Mouse (Mus musculus) layer of hippocampus, postnatal 14 days (tissue): ENCODE results near the gene Cdcp1. TPM values are rescaled to one million over a fixed set of nuclear protein-coding genes. Genes with fewer than 3 reads are reported as not detected.

Experiments used
- DNase-seq, 2 experiments: peaks; one replicate each; pipeline ENCODE4 v3.0.0; 2021 to 2022; ENCODE audit warnings: low spot score in 2 of 2, mixed read lengths in 1 of 2
- total RNA-seq, 2 experiments: library from RNA; stranded (reverse); gene quantifications; 2 replicates each; pipeline ENCODE4 v1.2.3; 2021

Gene Cdcp1
- total RNA-seq, 2 experiments from 2014 or later, result not detected

- DNase-seq, result no peak
These were observed 2.5 kb downstream of the Cdcp1 start for GRCm38 (mm10) chr9:123213371-123213770.

DNA sequence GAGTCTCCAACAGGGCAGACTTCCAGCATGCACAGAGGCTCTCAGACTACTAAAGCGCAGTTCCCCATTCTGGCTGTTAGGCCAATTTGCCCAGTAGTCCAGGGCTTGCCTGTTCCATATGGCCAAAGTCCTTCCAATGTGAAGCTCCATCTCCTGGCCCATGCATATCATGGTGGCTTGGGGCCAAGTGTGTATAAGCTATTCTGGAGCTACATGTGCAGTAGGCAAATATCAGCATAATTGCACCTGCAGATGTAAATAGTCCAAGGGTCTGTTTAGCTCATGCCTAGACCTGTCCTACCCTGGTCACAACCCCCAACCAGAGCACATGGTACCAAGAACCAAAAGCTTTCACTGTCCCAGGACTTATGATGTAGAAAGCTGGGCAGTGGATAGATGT, 7.9 kb downstream of the Cdcp1 start:
- no peak for DNase-seq

- no peak for DNase-seq
These were observed 8.9 kb downstream of the Cdcp1 start for GRCm38 (mm10) chr9:123206948-123207347.

DNA sequence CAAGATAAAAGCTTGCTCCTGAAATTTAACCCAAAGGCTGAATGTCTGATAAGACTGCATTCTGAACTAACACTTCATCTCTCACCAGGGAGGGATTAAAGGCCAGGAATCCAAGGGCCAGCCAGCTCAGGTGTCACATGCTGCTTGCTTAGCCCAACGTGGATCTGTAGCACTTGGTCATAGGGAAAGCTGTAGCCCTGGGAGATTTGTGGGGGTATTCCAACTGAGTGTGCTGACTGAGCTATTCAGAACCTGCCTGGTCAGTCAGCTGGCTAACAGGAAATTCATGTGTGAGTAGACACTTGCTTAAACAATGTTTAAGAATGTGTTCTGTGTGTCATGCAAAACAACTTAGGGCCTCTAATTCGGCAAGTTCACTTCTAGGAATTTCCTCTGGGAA, 9.3 kb downstream of the Cdcp1 start:
- no peak for DNase-seq

DNA sequence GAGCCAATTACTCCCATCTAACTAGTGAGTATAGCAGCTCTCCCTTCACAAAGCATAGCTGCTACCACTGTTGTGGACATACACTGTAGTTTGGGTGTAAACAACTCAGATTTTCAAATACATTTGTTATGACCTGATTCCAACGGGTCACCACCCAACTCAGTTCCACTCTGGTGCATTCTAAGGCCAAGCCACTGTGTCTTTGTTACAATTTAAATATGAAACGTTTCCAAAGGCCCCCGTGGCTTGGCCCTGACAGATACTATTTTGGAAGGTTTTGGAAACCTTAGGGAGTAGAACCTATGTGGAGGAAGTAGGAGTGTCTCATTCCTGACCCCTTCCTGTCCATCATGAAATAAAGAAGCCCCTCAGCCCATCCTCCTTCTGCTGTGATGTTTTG, 15.7 kb downstream of the Cdcp1 start:
- DNase-seq, result no peak

- no peak for DNase-seq
These were observed 27.6 kb downstream of the Cdcp1 start for GRCm38 (mm10) chr9:123188271-123188670.

- no peak for DNase-seq
These were observed 28.2 kb downstream of the Cdcp1 start for GRCm38 (mm10) chr9:123187589-123187988.

DNA sequence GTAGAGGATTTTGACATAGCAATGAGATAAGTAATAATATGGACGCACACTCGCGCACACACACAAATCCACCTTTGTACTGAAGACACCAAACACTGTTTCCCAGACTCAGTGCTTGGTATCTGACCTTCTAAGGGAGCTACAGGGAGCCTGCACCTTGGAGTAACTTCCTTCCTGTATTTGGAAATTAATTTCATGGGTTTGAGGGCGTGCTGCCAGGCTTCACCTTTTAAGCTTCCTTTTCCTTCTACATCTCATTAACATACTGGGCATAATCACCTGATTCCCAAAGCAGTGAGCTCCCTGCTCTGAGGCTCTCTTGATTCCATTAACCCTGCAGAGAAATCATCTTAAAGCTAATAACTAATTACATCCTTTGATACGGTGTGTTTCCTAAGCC, 29.7 kb downstream of the Cdcp1 start:
- DNase-seq, result no peak

GRCm38 (mm10) chr9:123185546-123185945, 30.3 kb downstream of the Cdcp1 start:
- DNase-seq, result no peak

GRCm38 (mm10) chr9:123183226-123183625, 32.6 kb downstream of the Cdcp1 start:
- DNase-seq, result no peak

DNA sequence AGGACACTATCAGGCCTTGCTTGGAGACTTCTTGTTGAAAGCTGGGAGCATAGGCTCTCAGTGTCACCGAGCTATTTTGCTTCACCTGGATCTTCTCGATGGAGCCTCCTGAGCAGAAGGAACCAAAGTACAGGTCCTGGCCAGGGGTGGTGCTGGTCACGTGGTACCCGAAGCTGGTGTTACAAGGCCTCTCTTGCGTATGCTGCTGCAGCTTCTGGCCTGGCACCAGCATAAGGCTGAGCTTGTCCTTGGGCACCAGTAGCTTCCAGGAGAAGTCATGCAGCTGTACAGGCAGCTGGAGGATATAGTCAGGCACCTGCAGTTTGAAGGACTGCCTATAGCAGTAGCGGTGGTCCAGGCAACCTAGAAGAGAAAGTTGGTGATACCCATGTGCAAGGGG, 35.8 kb downstream of the Cdcp1 start:
- DNase-seq, result no peak

- DNase-seq, result no peak
These were observed 38.3 kb downstream of the Cdcp1 start for GRCm38 (mm10) chr9:123177380-123178048.

GRCm38 (mm10) chr9:123174356-123174755, 41.5 kb downstream of the Cdcp1 start:
- no peak for DNase-seq

- DNase-seq, result no peak
These were observed 42.1 kb downstream of the Cdcp1 start for GRCm38 (mm10) chr9:123173760-123174159.

- no peak for DNase-seq
These were observed 49.9 kb downstream of the Cdcp1 start for GRCm38 (mm10) chr9:123165781-123166443.

DNA sequence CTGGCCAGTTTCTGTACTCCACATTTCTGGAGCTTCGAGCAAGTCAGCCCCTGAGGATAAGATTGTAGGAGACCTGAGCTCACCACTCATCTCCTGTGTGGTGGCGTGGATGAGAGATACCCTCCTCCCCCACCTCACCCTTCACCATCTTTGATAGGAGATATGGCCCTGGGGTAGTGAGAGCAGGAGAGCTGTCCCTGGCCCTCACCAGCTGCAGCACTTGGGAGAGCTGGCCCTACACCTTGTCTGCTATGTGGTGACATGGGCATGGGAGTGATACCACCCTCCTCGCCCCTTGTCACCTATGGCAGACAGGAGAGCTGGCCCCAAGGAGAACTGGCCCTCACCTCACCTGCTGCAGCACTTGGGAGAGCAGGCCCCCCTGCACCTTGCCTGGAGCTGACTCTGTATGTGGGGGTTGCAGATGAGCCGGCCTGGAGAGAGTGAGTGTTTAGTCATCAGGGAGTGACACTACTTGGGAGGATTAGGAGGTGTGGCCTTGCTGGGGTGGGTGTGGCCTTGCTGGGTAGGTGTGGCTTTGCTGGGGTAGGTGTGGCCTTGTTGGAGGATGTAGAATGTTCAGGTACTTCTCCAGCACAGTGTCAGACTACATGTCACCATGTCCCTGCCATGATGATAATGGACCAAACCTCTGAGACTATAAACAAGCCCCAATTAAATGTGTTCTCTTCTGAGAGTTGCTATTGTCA, 52.7 kb downstream of the Cdcp1 start:
- DNase-seq, result no peak

GRCm38 (mm10) chr9:123161792-123162191, 54.0 kb downstream of the Cdcp1 start:
- DNase-seq, result no peak

DNA sequence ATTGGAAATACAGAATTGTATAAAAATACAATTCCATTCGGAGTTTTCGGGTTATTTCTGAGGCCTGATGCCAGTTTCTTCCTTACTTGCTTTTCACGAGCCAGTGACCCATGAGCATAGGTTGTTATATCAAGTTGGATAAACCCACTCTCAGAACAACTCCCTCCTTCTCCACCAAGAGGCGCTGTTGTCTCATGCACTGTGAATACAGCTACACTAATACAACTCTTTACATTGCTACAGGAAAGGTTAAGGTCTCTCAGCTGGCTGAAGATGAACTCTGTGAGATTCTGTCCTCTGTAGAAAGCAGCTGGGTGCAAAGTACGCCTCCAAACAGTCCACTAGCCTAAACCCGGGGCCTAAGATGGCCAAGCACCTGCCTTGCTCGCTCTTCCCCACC, 56.5 kb downstream of the Cdcp1 start:
- peak; percentile 64 to 74 for DNase-seq

DNA sequence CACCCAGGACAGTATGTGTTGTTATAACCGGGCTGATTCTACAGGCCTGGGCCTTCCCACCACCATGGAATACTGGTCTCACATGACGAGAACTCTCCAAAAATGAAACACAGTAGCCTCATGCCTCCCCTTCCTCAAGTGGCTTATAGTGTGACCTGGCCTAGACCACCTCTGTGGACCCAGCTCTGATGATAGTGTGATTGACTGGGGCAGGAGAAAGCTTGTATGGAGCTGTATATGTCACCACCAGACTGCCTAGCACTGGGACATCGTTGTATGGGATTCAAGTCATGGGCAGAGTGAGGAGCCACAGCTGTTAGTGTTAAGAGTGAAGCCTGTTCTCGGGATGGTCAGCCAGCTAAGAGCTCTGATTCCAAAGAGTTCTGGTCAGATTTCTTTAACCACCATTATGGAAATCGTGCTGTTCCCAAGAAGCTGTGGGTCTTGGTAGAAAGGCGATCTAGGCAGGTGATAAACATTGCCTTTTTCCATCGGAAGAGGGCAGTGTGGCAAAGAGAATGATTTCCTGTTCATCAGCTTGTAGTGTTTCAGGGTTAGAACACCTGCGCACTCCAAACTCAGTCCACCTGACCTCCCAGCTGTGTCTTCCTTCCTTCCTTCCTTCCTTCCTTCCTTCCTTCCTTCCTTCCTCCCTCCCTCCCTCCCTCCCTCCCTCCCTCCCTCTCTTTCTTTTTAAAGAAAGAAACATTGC, 57.6 kb downstream of the Cdcp1 start:
- no peak for DNase-seq

DNA sequence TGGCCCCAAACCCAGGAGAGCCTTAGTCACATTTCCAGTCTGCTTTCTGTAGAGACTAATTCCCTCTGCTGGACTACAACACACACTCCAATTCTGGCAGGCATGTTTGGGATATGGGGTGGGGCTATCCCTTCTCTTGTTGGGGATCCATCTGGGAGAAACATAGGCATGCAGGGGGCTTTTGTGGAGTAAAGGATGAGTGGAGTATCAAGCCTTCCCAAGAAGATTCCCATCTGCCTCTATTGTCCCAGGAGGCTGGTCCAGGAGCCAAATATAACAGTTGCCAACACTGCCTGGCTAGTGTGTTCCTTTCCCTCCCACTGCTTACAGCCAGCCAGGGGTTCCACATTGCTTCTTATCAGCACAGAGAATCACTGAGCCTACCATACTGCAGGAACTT, 58.1 kb downstream of the Cdcp1 start:
- peak; percentile 17 to 38 for DNase-seq

DNA sequence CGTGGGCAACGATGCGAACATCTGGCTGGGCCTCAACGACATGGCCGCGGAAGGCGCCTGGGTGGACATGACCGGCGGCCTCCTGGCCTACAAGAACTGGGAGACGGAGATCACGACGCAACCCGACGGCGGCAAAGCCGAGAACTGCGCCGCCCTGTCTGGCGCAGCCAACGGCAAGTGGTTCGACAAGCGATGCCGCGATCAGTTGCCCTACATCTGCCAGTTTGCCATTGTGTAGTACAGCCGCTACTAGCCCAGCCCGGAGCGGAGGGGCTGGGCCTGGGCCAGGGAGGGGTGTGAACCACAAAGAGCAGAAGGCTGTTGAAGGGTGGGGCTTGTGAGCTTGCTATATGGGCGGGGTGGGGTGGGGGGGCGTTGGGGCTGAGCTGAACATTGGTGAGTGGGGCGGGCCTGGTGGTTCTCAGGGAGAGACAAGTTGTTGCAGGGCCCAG, 58.9 kb downstream of the Cdcp1 start:
- DNase-seq, result peak; percentile 50 to 57

GRCm38 (mm10) chr9:123153121-123153520, 62.7 kb downstream of the Cdcp1 start:
- DNase-seq, result no peak
